Mouse (Mus musculus): ENCODE measurements around the gene Aldh2. TPM values are rescaled to one million over a fixed set of nuclear protein-coding genes. Genes with fewer than 3 reads are reported as not detected.
"Not testable (repeated sequence)": the region's sequence is repeated elsewhere in the genome, so short reads cannot be mapped to it uniquely, and the experiment has no call there.

Gene Aldh2
- total RNA-seq, 2 experiments from 2014 or later, result 247 TPM

DNA sequence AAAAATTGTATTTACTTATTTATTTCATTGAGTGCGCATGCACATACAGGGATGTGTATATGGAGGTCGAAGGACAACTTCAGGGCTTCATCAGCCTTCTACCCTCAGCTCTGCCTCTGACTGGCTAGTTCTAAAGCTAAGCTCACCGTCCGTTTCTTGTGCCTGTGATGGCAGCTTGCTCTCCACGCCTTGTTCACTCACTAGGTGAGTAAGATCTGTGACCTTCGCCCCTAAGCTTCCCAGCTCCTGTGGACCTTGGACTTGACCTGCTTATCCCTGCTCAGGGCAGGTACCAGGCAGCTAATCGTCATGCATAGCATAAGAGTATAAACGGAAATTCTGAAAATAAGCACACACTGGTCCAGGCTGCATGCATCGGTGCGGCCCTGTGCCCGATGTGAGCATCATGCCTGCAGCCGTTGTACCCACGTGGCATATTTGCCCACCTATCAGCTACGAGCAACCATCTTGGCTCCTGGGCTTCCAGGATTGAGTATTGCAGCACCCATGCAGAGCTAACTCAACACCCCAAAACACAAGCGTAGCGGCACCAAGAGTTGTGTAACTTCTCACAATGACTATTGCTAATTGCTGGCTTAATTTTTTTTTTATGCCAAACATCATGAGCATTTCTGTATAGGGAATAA is 27.5 kb downstream of the Aldh2 start:
- DNase-seq (ENCODE audit: low spot score), result no peak
- intact Hi-C loops (cut with DNase I), result no loop called here

DNA sequence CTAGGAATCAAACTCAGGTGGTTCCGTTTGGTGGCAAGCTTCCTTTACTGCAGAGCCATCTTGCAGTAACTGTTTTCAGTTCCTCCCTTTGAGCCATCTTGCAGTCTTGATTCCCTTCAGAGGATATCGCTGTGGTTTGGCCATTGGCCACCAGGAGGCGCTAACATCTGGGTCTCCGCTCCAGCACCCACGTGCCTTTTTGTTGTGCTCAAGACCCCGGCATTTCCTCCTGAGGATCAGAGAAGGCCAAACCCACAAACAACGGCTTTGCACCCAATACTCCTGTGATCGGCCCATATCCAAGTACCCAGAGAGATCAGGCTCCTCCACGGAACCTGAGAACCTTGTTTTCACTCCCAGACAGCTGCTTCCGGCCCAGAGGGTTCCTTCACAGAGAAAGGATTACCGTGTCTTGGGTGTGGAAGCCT is 29.1 kb downstream of the Aldh2 start:
- intact Hi-C loops (cut with DNase I), result loop anchor here (1.0 kb wide), 1 partner anchor 38 kb away; no protein-coding TSS in a partner anchor
- DNase-seq (ENCODE audit: low spot score), result peak; percentile 73

- intact Hi-C loops (cut with DNase I), result no loop called here
- DNase-seq (ENCODE audit: low spot score), result no peak
Observed at GRCm38 (mm10) chr5:121562436-121562835, 31.2 kb downstream of the Aldh2 start.

DNA sequence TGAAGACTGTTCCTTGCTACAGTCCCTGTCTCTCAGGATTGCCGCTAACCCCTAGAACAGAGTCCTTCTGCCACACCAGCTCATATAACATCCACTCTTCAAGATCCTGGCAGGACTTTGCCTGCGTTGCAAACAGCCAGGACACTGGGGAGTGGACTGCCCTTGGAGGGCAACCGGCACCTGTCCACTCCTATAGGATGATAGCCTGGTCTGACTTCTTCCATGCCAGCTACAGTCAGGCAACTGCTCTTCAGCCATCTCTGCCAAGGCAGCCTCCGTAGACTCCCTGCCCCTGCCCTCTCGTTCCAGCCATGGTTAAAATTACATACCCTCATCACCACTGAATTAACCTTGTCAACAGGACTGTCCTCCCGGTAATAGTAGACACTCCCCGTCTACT is 44.4 kb downstream of the Aldh2 start:
- intact Hi-C loops (cut with DNase I), result loop anchor here (5.0 kb wide), 1 partner anchor 53 kb away; no protein-coding TSS in a partner anchor
- no peak for DNase-seq (ENCODE audit: low spot score)

- DNase-seq (ENCODE audit: low spot score), result no peak
- intact Hi-C loops (cut with DNase I), result loop anchor here (5.0 kb wide), 1 partner anchor 55 kb away; no protein-coding TSS in a partner anchor
Observed at GRCm38 (mm10) chr5:121547084-121547483, 46.5 kb downstream of the Aldh2 start.

DNA sequence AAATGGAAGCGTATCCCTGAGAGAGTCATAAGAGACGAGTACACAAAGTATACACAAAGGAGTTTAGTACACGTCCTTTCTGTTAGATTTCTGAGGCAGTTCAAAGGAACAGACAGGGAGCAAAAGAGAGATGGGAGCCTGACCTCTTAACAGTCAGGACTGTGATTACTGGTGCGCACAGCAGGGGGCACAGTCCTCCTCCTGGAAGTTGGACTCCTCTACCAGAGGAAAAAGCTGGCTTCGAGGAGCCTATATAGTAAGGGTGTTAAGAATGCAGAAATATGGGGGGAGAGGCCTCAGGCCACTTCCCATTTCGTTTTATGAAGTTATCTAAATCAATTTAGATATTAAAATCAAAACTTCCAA is 47.1 kb downstream of the Aldh2 start:
- no peak for DNase-seq (ENCODE audit: low spot score)

GRCm38 (mm10) chr5:121545793-121546529 is 47.7 kb downstream of the Aldh2 start, which contains the start of gene Mapkapk5:
Gene Mapkapk5 (minus strand): TSS chr5:121545905.
- intact Hi-C loops (cut with DNase I), result loop anchor here (5.0 kb wide), 1 partner anchor 56 kb away; no protein-coding TSS in a partner anchor
- DNase-seq (ENCODE audit: low spot score), result peak; percentile 92

More for the DNA sequence above, 47.1 kb downstream of the Aldh2 start:
- intact Hi-C loops (cut with DNase I), result loop anchor here (5.0 kb wide), 1 partner anchor 56 kb away; no protein-coding TSS in a partner anchor

GRCm38 (mm10) chr5:121544910-121545792 is 48.5 kb downstream of the Aldh2 start, which contains the start of the genes Adam1a and Gm42878:
Gene Adam1a (minus strand): TSS chr5:121545482.
Gene Gm42878 (minus strand): TSS chr5:121545482.
- DNase-seq (ENCODE audit: low spot score), result peak; percentile 6
- intact Hi-C loops (cut with DNase I), result loop anchor here (5.0 kb wide), 1 partner anchor 57 kb away; no protein-coding TSS in a partner anchor

- DNase-seq (ENCODE audit: low spot score), result no peak
- intact Hi-C loops (cut with DNase I), result no loop called here
Observed at GRCm38 (mm10) chr5:121543370-121543769, 50.3 kb downstream of the Aldh2 start.

- no peak for DNase-seq (ENCODE audit: low spot score)
- intact Hi-C loops (cut with DNase I), result no loop called here
Observed at GRCm38 (mm10) chr5:121541235-121541634, 52.4 kb downstream of the Aldh2 start.

DNA sequence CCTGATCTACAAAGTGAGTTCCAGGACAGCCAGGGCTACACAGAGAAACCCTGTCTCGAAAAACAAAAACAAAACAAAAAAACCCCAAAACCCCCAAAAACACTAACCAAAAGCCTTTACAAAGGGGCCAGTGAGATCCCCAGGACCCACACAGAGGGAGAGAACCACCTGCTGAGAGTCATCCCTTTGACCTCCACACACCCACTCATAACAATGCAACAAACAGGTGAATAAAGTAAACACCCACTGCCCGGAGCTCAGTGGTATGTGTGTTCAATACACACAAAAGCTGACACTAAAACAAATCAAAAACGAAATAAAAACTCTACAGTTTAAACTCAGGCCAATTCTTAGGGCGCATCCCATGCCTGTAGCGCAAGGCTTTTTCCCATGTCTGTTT is 53.6 kb downstream of the Aldh2 start:
- intact Hi-C loops (cut with DNase I), result no loop called here
- DNase-seq (ENCODE audit: low spot score), result no peak

- intact Hi-C loops (cut with DNase I), result no loop called here
Observed at GRCm38 (mm10) chr5:121537588-121537987, 56.0 kb downstream of the Aldh2 start.

DNA sequence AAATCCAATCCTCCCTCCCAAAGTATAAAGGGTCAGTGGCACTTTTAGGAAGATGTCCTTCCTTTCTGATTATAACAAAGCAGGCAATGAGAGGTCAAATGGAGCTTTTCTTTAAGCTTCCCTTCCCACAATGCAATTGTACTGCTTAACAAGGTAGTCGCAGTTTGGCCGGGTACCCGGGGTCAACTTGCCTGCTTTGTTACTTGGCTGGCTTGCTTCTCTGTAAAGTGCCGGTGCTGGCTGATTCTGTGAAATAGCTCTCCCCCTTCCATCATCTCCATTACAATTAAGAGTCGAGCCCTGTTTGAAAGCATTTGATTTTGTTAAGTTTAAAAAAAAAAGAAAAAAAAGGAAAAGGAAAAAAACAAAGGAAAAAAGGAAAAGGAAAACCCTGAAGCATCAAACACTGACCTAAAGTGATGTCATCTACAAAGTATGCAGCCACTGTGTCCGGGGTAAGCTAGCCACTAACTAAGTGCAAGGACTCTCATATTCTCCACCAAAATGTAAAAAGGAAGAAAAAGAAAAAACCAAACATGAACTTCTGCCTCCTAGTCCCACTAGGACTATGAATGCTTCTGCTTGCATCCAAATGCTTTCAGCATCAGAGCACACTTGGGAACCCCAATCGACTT is 56.6 kb downstream of the Aldh2 start:
- no peak for DNase-seq (ENCODE audit: low spot score)
- intact Hi-C loops (cut with DNase I), result no loop called here

More at GRCm38 (mm10) chr5:121537588-121537987, 56.0 kb downstream of the Aldh2 start:
- DNase-seq (ENCODE audit: low spot score), result no peak

DNA sequence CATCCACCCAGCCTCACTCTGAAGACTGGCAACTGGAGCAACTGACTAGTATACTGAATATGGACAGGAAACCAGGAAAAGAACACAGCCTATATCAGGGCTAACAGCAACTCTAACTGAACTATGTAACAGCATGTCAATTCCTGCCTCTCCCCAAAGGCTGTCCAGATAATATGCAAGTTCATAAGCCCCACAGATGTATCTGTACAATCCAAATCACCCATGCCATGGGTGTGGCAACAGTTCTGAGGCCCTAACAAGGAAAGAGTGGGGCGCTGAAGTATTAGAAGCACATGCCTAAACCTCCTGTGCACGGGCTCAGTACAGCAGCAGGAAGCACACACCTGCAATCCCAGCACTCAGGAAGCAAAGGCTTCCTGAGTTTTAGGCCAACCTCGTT is 58.5 kb downstream of the Aldh2 start:
- intact Hi-C loops (cut with DNase I), result no loop called here
- no peak for DNase-seq (ENCODE audit: low spot score)

DNA sequence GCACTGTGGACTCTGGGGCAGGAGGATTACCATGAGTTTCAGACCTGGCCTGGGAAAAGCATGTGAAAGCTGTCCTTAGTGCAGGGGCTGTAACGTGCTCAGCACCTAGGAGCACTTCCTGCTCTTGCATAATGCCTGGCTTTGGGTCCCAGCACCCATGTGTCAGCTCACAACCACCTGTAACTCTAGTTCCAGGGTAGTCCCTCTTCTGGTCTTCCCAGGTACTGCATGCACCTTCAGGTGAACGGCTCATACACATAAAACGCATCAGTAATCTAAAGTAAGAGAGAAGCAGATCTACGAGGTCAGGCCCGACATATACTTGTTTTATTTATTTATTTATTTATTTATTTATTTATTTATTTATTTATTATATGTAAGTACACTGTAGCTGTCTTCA is 59.1 kb downstream of the Aldh2 start:
- no peak for DNase-seq (ENCODE audit: low spot score)
- intact Hi-C loops (cut with DNase I), result no loop called here

GRCm38 (mm10) chr5:121526961-121527360 is 66.7 kb downstream of the Aldh2 start:
- no peak for DNase-seq (ENCODE audit: low spot score)

DNA sequence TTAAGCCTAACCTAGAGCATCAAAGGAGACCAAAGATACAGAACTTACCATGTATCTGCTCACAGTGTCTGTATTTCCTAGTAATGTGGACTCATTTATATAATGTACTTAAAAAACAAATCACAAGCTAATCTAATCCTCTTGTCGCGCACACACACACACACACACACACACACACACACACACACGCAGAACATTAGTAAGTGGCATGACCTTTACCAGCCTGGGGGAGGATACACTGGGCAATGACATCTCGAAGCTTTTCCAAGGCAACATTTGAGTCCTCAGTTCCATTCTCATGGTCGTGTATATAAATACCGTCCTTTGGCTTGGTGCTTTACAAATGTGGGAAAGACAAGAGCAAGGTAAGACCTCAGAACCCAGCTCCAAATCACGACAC is 67.1 kb downstream of the Aldh2 start:
- intact Hi-C loops (cut with DNase I), result no loop called here
- DNase-seq (ENCODE audit: low spot score), result no peak

More at GRCm38 (mm10) chr5:121526961-121527360, 66.7 kb downstream of the Aldh2 start:
- intact Hi-C loops (cut with DNase I), result no loop called here

- DNase-seq (ENCODE audit: low spot score), result peak; percentile 13
- intact Hi-C loops (cut with DNase I), result no loop called here
Observed at GRCm38 (mm10) chr5:121525774-121526450, 67.7 kb downstream of the Aldh2 start.

DNA sequence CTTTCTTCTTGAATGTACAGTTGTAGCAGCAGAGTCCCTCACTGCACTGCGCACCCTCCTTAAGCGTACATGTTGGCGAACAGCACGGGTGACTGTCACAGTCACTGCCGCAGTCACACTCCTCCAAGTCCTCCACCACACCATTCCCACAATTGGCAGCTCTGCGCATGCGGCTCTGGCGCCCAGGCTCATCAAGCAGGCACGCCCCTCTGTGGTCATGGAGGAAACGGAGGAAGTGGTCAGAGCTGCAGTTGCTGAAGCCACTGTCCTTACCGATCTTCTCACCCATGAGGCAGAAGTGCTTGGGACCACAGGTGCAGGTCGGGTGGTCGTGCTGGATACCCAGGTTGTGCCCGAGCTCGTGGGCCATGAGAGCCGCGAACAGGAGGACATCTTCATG is 73.9 kb downstream of the Aldh2 start:
- DNase-seq (ENCODE audit: low spot score); intact Hi-C loops (cut with DNase I): not testable (repeated sequence)

All from heart, postnatal 25 days (tissue).